Mouse (Mus musculus) G1E (cell line): ENCODE measurements around the gene Gm7138.
"Not testable (repeated sequence)": the region's sequence is repeated elsewhere in the genome, so short reads cannot be mapped to it uniquely, and the experiment has no call there.

Source experiments
- CTCF ChIP-seq: IDR thresholded peaks from 2 replicates; pipeline ENCODE4 v1.5.1; 2012; ENCODE audit warnings: low read depth, low read length, inconsistent platforms, mixed read lengths
- GATA1 ChIP-seq: IDR thresholded peaks from 2 replicates; pipeline ENCODE4 v1.6.1; 2012; ENCODE audit warnings: borderline replicate concordance, low read length, inconsistent platforms, mixed read lengths
- GATA2 ChIP-seq: IDR thresholded peaks from 2 replicates; pipeline ENCODE4 v1.6.1; 2012; ENCODE audit warnings: low read depth, low read length, inconsistent platforms, borderline replicate concordance

GRCm38 (mm10) chr10:77759582-77759981, 17.2 kb downstream of the Gm7138 start, which contains the start of gene Gm3233:
- TF ChIP-seq CTCF, GATA1, GATA2: not testable (repeated sequence)
